Mouse (Mus musculus) E14TG2a.4 (cell line): ENCODE measurements around the gene Map3k15.
A peak's percentile ranks its signal among the peaks of the same experiment; 100 is the strongest.

Experiments used
- H3K27me3 ChIP-seq: 2 replicates; pipeline ENCODE4 v1.6.1; 2014; ENCODE audit warnings: low read length, control low read depth; ENCODE audit not compliant: insufficient read depth
- H3K36me3 ChIP-seq: 2 replicates; pipeline ENCODE4 v1.6.1; 2014; ENCODE audit warnings: low read length, control low read depth; ENCODE audit not compliant: insufficient read depth
- H3K4me1 ChIP-seq: replicated peaks from 2 replicates; pipeline ENCODE4 v1.6.1; 2014; ENCODE audit warnings: low read depth, low read length, control low read depth
- H3K4me3 ChIP-seq: replicated peaks from 2 replicates; pipeline ENCODE4 v1.5.1; 2014; ENCODE audit warnings: mild to moderate bottlenecking, low read length
- H3K9me3 ChIP-seq: 2 replicates; pipeline ENCODE4 v1.6.1; 2014; ENCODE audit warnings: low read length, control low read depth
- CTCF ChIP-seq: conservative IDR thresholded peaks from 2 replicates; pipeline ENCODE4 v1.5.1; 2014; ENCODE audit warnings: low read length
- NANOG ChIP-seq: IDR thresholded peaks from 2 replicates; pipeline ENCODE4 v1.6.1; 2014; ENCODE audit warnings: borderline replicate concordance, low read length, mixed read lengths
- POU5F1 ChIP-seq: IDR thresholded peaks from 2 replicates; pipeline ENCODE4 v1.6.1; 2014; ENCODE audit warnings: low read length, borderline replicate concordance

Gene Map3k15

GRCm38 (mm10) chrX:159963925-159964324, 24.3 kb upstream of the Map3k15 start:
- Histone ChIP-seq H3K36me3 (no peaks in the 10 kb centered on the region), H3K4me1 (no peaks in the 10 kb centered on the region), H3K9me3 (no peaks in the 10 kb centered on the region), H3K4me3 (no peak overlapping the region), H3K27me3 (no peaks in the 10 kb centered on the region)
- TF ChIP-seq POU5F1 (no peak), NANOG (no peak)

DNA sequence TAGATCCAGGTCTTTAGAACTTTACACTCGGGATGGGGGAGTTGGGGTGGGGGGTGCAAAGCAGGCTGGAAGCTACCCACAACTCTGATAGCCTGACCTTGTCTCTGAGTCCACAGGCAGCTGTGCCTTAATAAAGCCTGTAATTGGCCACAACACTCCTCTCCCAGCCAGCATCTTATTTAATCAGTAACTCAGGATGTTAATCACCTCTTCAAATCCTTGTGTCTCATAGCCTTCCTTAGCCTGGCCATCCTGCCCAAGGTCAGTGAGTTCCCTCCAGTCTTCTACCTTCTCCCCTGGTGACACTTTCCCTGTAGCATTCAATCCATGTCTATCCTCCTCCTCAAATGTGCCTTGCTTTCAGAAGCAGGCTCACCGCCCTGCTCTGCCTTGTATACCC, 19.2 kb upstream of the Map3k15 start:
- H3K9me3 ChIP-seq, result no peaks in the 10 kb centered on the region
- TF ChIP-seq POU5F1 (no peak), CTCF (no peak)

DNA sequence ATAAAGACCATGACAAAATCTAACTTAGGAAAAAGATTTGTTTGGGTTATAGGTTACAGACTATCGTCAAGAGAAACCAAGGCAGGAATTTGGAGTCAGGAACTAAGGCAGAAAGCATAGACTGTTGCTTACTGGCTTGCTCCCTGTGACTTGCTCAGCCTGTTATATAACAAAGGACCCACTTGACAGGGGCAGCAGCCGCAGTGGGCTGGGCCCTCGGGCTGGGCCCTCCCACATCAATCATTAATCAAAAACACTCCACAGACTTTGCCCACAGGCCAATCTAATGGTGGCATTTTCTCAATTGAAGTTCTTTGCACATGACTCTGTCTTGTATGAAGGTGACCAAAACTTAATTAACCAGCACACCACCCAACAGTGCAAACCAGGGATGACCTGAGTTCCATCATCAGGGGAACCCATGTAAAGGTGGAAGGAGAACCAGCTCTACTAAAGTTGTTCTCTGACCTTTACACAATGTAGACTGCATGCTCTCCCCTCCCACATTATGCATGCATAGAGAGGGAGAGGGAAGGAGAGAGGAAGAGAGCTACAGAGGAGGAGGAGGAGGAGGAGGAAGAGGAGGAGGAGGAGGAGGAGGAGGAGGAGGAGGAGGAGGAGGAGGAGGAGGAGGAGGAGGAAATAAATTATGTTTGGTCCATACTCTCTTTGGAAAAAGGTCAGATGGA, 17.0 kb upstream of the Map3k15 start:
- Histone ChIP-seq H3K36me3 (no peaks in the 10 kb centered on the region), H3K9me3 (no peaks in the 10 kb centered on the region), H3K4me1 (no peaks in the 10 kb centered on the region), H3K27me3 (no peaks in the 10 kb centered on the region), H3K4me3 (no peak overlapping the region)
- no peak for TF ChIP-seq NANOG
- no peak for TF ChIP-seq CTCF

More for the DNA sequence above, 19.2 kb upstream of the Map3k15 start:
- no peaks in the 10 kb centered on the region for H3K27me3 ChIP-seq
- no peaks in the 10 kb centered on the region for H3K36me3 ChIP-seq
- H3K4me3 ChIP-seq, result no peak overlapping the region
- no peaks in the 10 kb centered on the region for H3K4me1 ChIP-seq

DNA sequence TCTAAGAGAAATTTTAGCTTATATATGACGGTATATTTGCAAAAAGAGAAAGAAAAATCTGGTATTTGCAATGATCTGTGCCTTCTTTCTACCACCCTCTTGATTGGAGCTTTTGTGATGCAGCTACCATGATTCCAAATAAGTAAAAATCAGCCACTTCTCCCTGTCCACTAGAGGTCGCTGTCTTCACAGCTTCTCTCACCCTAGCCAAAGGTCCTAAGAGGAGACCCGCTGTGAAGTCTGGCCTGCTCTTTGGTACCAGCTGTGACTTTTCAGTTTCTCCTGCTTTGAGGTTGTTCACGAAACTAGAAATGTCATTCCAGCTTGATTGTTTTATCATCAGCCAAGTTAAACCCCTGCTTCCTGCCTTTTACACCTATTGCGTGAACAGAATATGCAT, 14.5 kb upstream of the Map3k15 start:
- H3K4me3 ChIP-seq, result no peak overlapping the region
- H3K36me3 ChIP-seq, result no peaks in the 10 kb centered on the region
- no peaks in the 10 kb centered on the region for H3K27me3 ChIP-seq
- H3K9me3 ChIP-seq, result no peaks in the 10 kb centered on the region
- no peaks in the 10 kb centered on the region for H3K4me1 ChIP-seq
- TF ChIP-seq NANOG (no peak), CTCF (peak; percentile 52), POU5F1 (no peak)

DNA sequence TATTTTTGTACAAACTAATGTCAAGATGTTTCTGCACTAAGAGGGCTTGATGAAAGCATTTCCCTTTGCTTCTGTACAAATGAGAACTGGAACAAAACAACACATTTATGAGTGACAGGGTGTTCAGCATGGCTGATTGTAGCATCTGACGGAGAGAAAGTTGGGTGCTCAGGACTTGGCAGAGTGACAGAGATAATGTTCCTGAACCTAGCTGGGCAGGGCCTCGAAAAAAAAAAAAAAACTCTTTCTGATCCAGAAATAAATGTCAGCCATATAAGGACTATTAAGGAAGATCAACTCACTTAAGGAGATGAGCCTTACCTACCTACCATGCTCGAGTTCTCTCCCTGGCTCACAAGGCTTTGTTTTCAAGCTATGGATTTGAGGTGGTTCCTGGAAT, 12.0 kb upstream of the Map3k15 start:
- Histone ChIP-seq H3K4me1 (no peaks in the 10 kb centered on the region), H3K27me3 (no peaks in the 10 kb centered on the region), H3K36me3 (no peaks in the 10 kb centered on the region), H3K9me3 (no peaks in the 10 kb centered on the region), H3K4me3 (no peak overlapping the region)
- TF ChIP-seq NANOG (no peak), POU5F1 (no peak), CTCF (no peak)

DNA sequence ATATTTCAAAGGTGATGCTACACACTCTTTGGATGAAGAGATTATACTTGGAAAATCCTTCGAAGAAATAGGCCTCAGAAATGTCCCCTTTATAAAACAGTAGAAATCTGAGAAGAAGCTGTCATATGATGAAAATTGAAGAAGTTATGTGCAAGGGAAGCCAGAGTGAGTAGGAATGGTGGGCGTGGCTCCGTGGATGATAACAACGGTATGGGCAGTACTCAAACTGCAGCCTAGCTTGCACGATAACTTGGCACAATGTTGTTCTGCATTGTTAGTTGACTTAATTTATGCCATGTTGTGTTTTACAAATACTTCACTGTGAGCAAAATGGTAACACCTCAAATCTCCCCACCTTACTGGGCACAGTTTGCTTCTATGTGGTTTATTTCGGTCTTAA, 7.6 kb downstream of the Map3k15 start:
- no peaks in the 10 kb centered on the region for H3K4me1 ChIP-seq
- no peaks in the 10 kb centered on the region for H3K36me3 ChIP-seq
- no peaks in the 10 kb centered on the region for H3K9me3 ChIP-seq
- no peaks in the 10 kb centered on the region for H3K27me3 ChIP-seq
- TF ChIP-seq CTCF (no peak), NANOG (no peak), POU5F1 (no peak)
- no peak overlapping the region for H3K4me3 ChIP-seq

- TF ChIP-seq CTCF, result no peak
- no peak for TF ChIP-seq NANOG
- TF ChIP-seq POU5F1, result no peak
- H3K27me3 ChIP-seq, result no peaks in the 10 kb centered on the region
- no peaks in the 10 kb centered on the region for H3K36me3 ChIP-seq
- H3K9me3 ChIP-seq, result no peaks in the 10 kb centered on the region
- no peak overlapping the region for H3K4me3 ChIP-seq
- no peaks in the 10 kb centered on the region for H3K4me1 ChIP-seq
These were observed 65.1 kb downstream of the Map3k15 start for GRCm38 (mm10) chrX:160053306-160053705.

- Histone ChIP-seq H3K27me3 (no peaks in the 10 kb centered on the region), H3K4me1 (no peaks in the 10 kb centered on the region), H3K4me3 (no peak overlapping the region), H3K36me3 (no peaks in the 10 kb centered on the region), H3K9me3 (no peaks in the 10 kb centered on the region)
- no peak for TF ChIP-seq NANOG
- TF ChIP-seq POU5F1, result no peak
- TF ChIP-seq CTCF, result no peak
These were observed 66.4 kb downstream of the Map3k15 start for GRCm38 (mm10) chrX:160054643-160055042.

DNA sequence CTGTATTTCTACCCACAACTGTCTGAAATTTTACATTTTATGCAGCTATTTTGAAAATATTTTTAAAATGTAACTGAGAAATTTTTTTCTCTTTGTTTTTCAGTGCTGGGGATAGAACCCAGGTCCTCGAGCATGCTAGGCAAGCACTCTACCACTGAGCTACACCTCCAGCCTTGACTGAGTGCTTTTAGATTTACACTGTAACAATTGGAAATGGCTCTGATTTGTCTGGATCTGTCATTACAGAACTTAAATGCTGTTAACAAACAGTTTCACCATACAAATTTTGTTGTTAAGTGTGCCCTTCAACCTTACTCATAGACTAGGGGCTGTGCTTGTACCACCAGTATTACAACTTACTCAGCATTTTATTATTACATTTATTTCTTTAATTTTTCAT, 103.7 kb downstream of the Map3k15 start:
- H3K9me3 ChIP-seq, result no peaks in the 10 kb centered on the region
- H3K4me1 ChIP-seq, result no peaks in the 10 kb centered on the region
- H3K4me3 ChIP-seq, result no peak overlapping the region
- H3K36me3 ChIP-seq, result no peaks in the 10 kb centered on the region
- no peaks in the 10 kb centered on the region for H3K27me3 ChIP-seq
- TF ChIP-seq CTCF (no peak), POU5F1 (no peak), NANOG (no peak)

DNA sequence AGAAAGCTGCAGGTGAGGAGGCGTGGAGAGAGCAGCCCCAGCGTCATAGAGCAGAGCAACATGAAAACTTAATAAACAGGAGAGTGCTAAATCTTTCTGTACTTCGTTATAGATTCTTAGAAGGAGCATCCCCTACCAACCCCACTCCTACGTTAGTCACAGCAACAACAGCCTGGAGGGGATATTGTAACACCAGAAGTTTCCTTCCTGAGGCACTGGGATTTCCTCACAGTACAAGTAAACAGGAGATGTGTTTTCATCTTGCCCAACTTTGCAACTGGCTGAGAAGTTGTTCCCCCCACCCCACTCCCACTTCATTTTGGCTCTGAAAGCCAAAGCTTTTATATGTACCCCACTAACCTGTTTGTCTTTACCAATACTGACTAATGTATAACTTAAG, 119.6 kb downstream of the Map3k15 start:
- Histone ChIP-seq H3K27me3 (no peaks in the 10 kb centered on the region), H3K4me3 (no peak overlapping the region), H3K9me3 (no peaks in the 10 kb centered on the region), H3K4me1 (no peaks in the 10 kb centered on the region), H3K36me3 (no peaks in the 10 kb centered on the region)
- TF ChIP-seq NANOG, result no peak
- TF ChIP-seq CTCF, result no peak
- no peak for TF ChIP-seq POU5F1
